In genomic region chr8:70879500-70879899, GRCm38 (mm10) we compare ENCODE assay signal across 14 mouse cellular contexts. TPM values are rescaled to one million over a fixed set of nuclear protein-coding genes. Genes with fewer than 3 reads are reported as not detected.
DNase-seq lines count a peak whose midpoint lies in the region; ATAC-seq lines count a peak whose summit lies in the region.
"Had no signal": no experiment of that assay in that cellular context is flagged by ENCODE, and none has a peak within 500 bp of the region (broad histone marks: within the 10 kb centered on the region; RNA-seq: fewer than 3 reads in every experiment).

No protein-coding gene starts in this region.

- intact Hi-C loops in gastrocnemius, postnatal 14 days (cut with DNase I; ENCODE audit: low total_unique reads), result no loop called here

- DNase-seq in forebrain, embryonic 10.5 days (ENCODE audit: extremely low spot score, low spot score), result peak; percentile 14
- no peak for DNase-seq in midbrain, embryonic 10.5 days (ENCODE audit: low spot score)
- DNase-seq in cerebellum, adult 9-11 months, result peak; percentile 84
- no peak for DNase-seq in thymus, postnatal 4 days
- no peak for DNase-seq in gastrocnemius, postnatal 14 days
- DNase-seq: gastrocnemius, postnatal 25 days; liver, embryonic 13.5 days had no signal

- H3K36me3 ChIP-seq in forebrain, embryonic 10.5 days (replicated peaks), result no peaks in the 10 kb centered on the region
- H3K36me3 ChIP-seq in forebrain, embryonic 15.5 days, result no peaks in the 10 kb centered on the region
- no peaks in the 10 kb centered on the region for H3K36me3 ChIP-seq in midbrain, embryonic 10.5 days
- H3K36me3 ChIP-seq in midbrain, embryonic 13.5 days, result no peaks in the 10 kb centered on the region
- H3K36me3 ChIP-seq in kidney, embryonic 14.5 days (ENCODE audit: control insufficient read depth, insufficient read depth, low read length), result no peaks in the 10 kb centered on the region
- H3K36me3 ChIP-seq: heart, embryonic 13.5 days; hindbrain, embryonic 10.5 days; liver, embryonic 13.5 days had no signal

- peaks cover 21% of the 10 kb centered on the region for H3K4me1 ChIP-seq in forebrain, embryonic 10.5 days
- no peaks in the 10 kb centered on the region for H3K4me1 ChIP-seq in forebrain, embryonic 15.5 days
- H3K4me1 ChIP-seq in midbrain, embryonic 10.5 days, result peaks cover 23% of the 10 kb centered on the region
- H3K4me1 ChIP-seq in midbrain, embryonic 13.5 days (replicated peaks), result 0 out of 2 replicates have a peak, but pooled peaks cover 4% of the 10 kb centered on the region
- peaks cover 7% of the 10 kb centered on the region for H3K4me1 ChIP-seq in kidney, embryonic 14.5 days (ENCODE audit: control insufficient read depth, insufficient read depth, low read length)

- H3K9ac ChIP-seq in forebrain, embryonic 15.5 days (replicated peaks), result no peak overlapping the region
- H3K9ac ChIP-seq in midbrain, embryonic 13.5 days (replicated peaks), result no peak overlapping the region
- no peak overlapping the region for H3K9ac ChIP-seq in kidney, embryonic 14.5 days (ENCODE audit: low read depth, low read length)
- H3K9ac ChIP-seq: liver, embryonic 13.5 days had no signal

- H3K9me3 ChIP-seq in forebrain, embryonic 10.5 days, result no peaks in the 10 kb centered on the region
- no peaks in the 10 kb centered on the region for H3K9me3 ChIP-seq in forebrain, embryonic 15.5 days
- no peaks in the 10 kb centered on the region for H3K9me3 ChIP-seq in midbrain, embryonic 10.5 days (replicated peaks)
- H3K9me3 ChIP-seq in midbrain, embryonic 13.5 days, result no peaks in the 10 kb centered on the region
- no peaks in the 10 kb centered on the region for H3K9me3 ChIP-seq in kidney, embryonic 14.5 days (ENCODE audit: control insufficient read depth, low read length)
- H3K9me3 ChIP-seq: forebrain, embryonic 13.5 days; heart, embryonic 13.5 days; hindbrain, embryonic 10.5 days; liver, embryonic 13.5 days had no signal

- ATAC-seq in forebrain, embryonic 15.5 days (replicated peaks), result no peak
- no peak for ATAC-seq in midbrain, embryonic 13.5 days
- no peak for ATAC-seq in kidney, embryonic 14.5 days (ENCODE audit: low FRiP score, low TSS enrichment)
- ATAC-seq: intestine, postnatal 0 days had no signal

- H3K4me2 ChIP-seq in forebrain, embryonic 15.5 days (replicated peaks), result no peak overlapping the region
- H3K4me2 ChIP-seq in midbrain, embryonic 13.5 days (replicated peaks), result no peak overlapping the region
- H3K4me2 ChIP-seq in kidney, embryonic 14.5 days (replicated peaks; ENCODE audit: low read depth, low read length), result no peak overlapping the region
- H3K4me2 ChIP-seq: forebrain, embryonic 13.5 days; heart, embryonic 13.5 days; liver, embryonic 13.5 days had no signal

- 51% methylated on average over 4 of the region's 4 CpGs for WGBS in forebrain, embryonic 10.5 days
- 48% methylated on average over 4 of the region's 4 CpGs for WGBS in forebrain, embryonic 15.5 days
- WGBS in midbrain, embryonic 10.5 days, result 47% methylated on average over 4 of the region's 4 CpGs
- WGBS in midbrain, embryonic 13.5 days, result 52% methylated on average over 4 of the region's 4 CpGs
- 61% methylated on average over 4 of the region's 4 CpGs for WGBS in kidney, embryonic 14.5 days

- H3K27me3 ChIP-seq in forebrain, embryonic 10.5 days (ENCODE audit: poor library complexity, severe bottlenecking), result peaks cover 4% of the 10 kb centered on the region; the same call in 1 of the 2 replicates
- no peaks in the 10 kb centered on the region for H3K27me3 ChIP-seq in forebrain, embryonic 15.5 days
- H3K27me3 ChIP-seq in midbrain, embryonic 10.5 days (ENCODE audit: low read depth, poor library complexity, severe bottlenecking), result no peaks in the 10 kb centered on the region
- 0 out of 2 replicates have a peak, but pooled peaks cover 2% of the 10 kb centered on the region for H3K27me3 ChIP-seq in midbrain, embryonic 13.5 days
- H3K27me3 ChIP-seq in kidney, embryonic 14.5 days (ENCODE audit: control insufficient read depth, insufficient read depth, low read length), result no peaks in the 10 kb centered on the region

- no peak overlapping the region; the same call in 1 of the 2 replicates for H3K27ac ChIP-seq in forebrain, embryonic 10.5 days
- H3K27ac ChIP-seq in forebrain, embryonic 15.5 days (replicated peaks), result no peak overlapping the region
- no peak overlapping the region for H3K27ac ChIP-seq in midbrain, embryonic 10.5 days (replicated peaks)
- H3K27ac ChIP-seq in midbrain, embryonic 13.5 days, result no peak overlapping the region
- H3K27ac ChIP-seq in kidney, embryonic 14.5 days (ENCODE audit: low read depth, low read length), result no peak overlapping the region
- H3K27ac ChIP-seq: forebrain, embryonic 13.5 days; liver, embryonic 13.5 days had no signal

- H3K4me3 ChIP-seq in forebrain, embryonic 10.5 days, result no peak overlapping the region
- no peak overlapping the region for H3K4me3 ChIP-seq in forebrain, embryonic 15.5 days
- H3K4me3 ChIP-seq in midbrain, embryonic 10.5 days, result 0 out of 2 replicates have a peak overlapping the region, but pooled peaks have one; percentile 8
- H3K4me3 ChIP-seq in midbrain, embryonic 13.5 days (replicated peaks), result no peak overlapping the region
- no peak overlapping the region for H3K4me3 ChIP-seq in kidney, embryonic 14.5 days (ENCODE audit: low read length)
- H3K4me3 ChIP-seq: forebrain, embryonic 13.5 days; heart, embryonic 13.5 days; hindbrain, embryonic 10.5 days; liver, embryonic 13.5 days had no signal

RNA-seq across cellular contexts. Expression of gene Ccdc124, which starts 5.8 kb away (rescaled TPM):
- polyA plus RNA-seq in forebrain, embryonic 10.5 days (2016; fragmentation: Nextera tagmentation; extraction: Ambion mirVana), result 184 and 186 TPM in 2 replicates
- polyA plus RNA-seq in forebrain, embryonic 15.5 days (2015; fragmentation: Nextera tagmentation; extraction: Ambion mirVana), result 160 and 166 TPM in 2 replicates
- 180 and 183 TPM in 2 replicates for polyA plus RNA-seq in midbrain, embryonic 10.5 days (2016; fragmentation: Nextera tagmentation; extraction: Ambion mirVana)
- 160 TPM in 2 replicates for polyA plus RNA-seq in midbrain, embryonic 13.5 days (2015; fragmentation: Nextera tagmentation; extraction: Ambion mirVana)
- 117 and 142 TPM in 2 replicates for polyA plus RNA-seq in kidney, embryonic 14.5 days (2014; fragmentation: Nextera tagmentation; extraction: Ambion mirVana)
- 10 to 100 TPM; 50.3 to 50.9 TPM for total RNA-seq in gastrocnemius, postnatal 14 days (2021)

RNA-seq across cellular contexts. Expression of gene Slc5a5, which starts 13.1 kb away (rescaled TPM):
- 0.36 and 0.38 TPM in 2 replicates for polyA plus RNA-seq in forebrain, embryonic 10.5 days (2016; fragmentation: Nextera tagmentation; extraction: Ambion mirVana)
- 1.4 and 1.6 TPM in 2 replicates for polyA plus RNA-seq in forebrain, embryonic 15.5 days (2015; fragmentation: Nextera tagmentation; extraction: Ambion mirVana)
- polyA plus RNA-seq in midbrain, embryonic 10.5 days (2016; fragmentation: Nextera tagmentation; extraction: Ambion mirVana), result 0.42 and 0.63 TPM in 2 replicates
- 0.67 and 0.73 TPM in 2 replicates for polyA plus RNA-seq in midbrain, embryonic 13.5 days (2015; fragmentation: Nextera tagmentation; extraction: Ambion mirVana)
- 0.09 and 0.19 TPM in 2 replicates for polyA plus RNA-seq in kidney, embryonic 14.5 days (2014; fragmentation: Nextera tagmentation; extraction: Ambion mirVana)
- under 1 TPM in 1 of 2 experiments, not detected in 1; 0.08 TPM for total RNA-seq in gastrocnemius, postnatal 14 days (2021)
- total RNA-seq: gastrocnemius, postnatal 25 days had no signal

RNA-seq across cellular contexts. Expression of gene Kcnn1, which starts 16.4 kb away (rescaled TPM):
- polyA plus RNA-seq in forebrain, embryonic 10.5 days (2016; fragmentation: Nextera tagmentation; extraction: Ambion mirVana), result 4.7 and 5.9 TPM in 2 replicates
- 12.4 and 14.3 TPM in 2 replicates for polyA plus RNA-seq in forebrain, embryonic 15.5 days (2015; fragmentation: Nextera tagmentation; extraction: Ambion mirVana)
- polyA plus RNA-seq in midbrain, embryonic 10.5 days (2016; fragmentation: Nextera tagmentation; extraction: Ambion mirVana), result 9.1 and 13.4 TPM in 2 replicates
- 19.6 and 26.9 TPM in 2 replicates for polyA plus RNA-seq in midbrain, embryonic 13.5 days (2015; fragmentation: Nextera tagmentation; extraction: Ambion mirVana)
- 2.5 and 2.6 TPM in 2 replicates for polyA plus RNA-seq in kidney, embryonic 14.5 days (2014; fragmentation: Nextera tagmentation; extraction: Ambion mirVana)
- total RNA-seq in gastrocnemius, postnatal 14 days (2021), result 1 to 10 TPM; 5.4 to 6.6 TPM

RNA-seq across cellular contexts. Expression of gene Rpl18a, which starts 17.7 kb away (rescaled TPM):
- 3,478 and 3,689 TPM in 2 replicates for polyA plus RNA-seq in forebrain, embryonic 10.5 days (2016; fragmentation: Nextera tagmentation; extraction: Ambion mirVana)
- 2,771 and 2,787 TPM in 2 replicates for polyA plus RNA-seq in forebrain, embryonic 15.5 days (2015; fragmentation: Nextera tagmentation; extraction: Ambion mirVana)
- polyA plus RNA-seq in midbrain, embryonic 10.5 days (2016; fragmentation: Nextera tagmentation; extraction: Ambion mirVana), result 3,389 and 3,784 TPM in 2 replicates
- 2,682 and 2,717 TPM in 2 replicates for polyA plus RNA-seq in midbrain, embryonic 13.5 days (2015; fragmentation: Nextera tagmentation; extraction: Ambion mirVana)
- polyA plus RNA-seq in kidney, embryonic 14.5 days (2014; fragmentation: Nextera tagmentation; extraction: Ambion mirVana), result 5,375 and 6,285 TPM in 2 replicates
- total RNA-seq in gastrocnemius, postnatal 14 days (2021), result 1,000 to 10,000 TPM; 1,213 to 1,382 TPM

RNA-seq across cellular contexts. Expression of gene Map1s, which starts 26.2 kb away (rescaled TPM):
- polyA plus RNA-seq in forebrain, embryonic 10.5 days (2016; fragmentation: Nextera tagmentation; extraction: Ambion mirVana), result 69.1 and 69.3 TPM in 2 replicates
- polyA plus RNA-seq in forebrain, embryonic 15.5 days (2015; fragmentation: Nextera tagmentation; extraction: Ambion mirVana), result 60.1 and 62.0 TPM in 2 replicates
- 69.4 and 74.0 TPM in 2 replicates for polyA plus RNA-seq in midbrain, embryonic 10.5 days (2016; fragmentation: Nextera tagmentation; extraction: Ambion mirVana)
- 61.0 and 62.5 TPM in 2 replicates for polyA plus RNA-seq in midbrain, embryonic 13.5 days (2015; fragmentation: Nextera tagmentation; extraction: Ambion mirVana)
- 32.1 and 43.4 TPM in 2 replicates for polyA plus RNA-seq in kidney, embryonic 14.5 days (2014; fragmentation: Nextera tagmentation; extraction: Ambion mirVana)
- 10 to 100 TPM; 13.8 to 15.5 TPM for total RNA-seq in gastrocnemius, postnatal 14 days (2021)

Comparison
In these comparisons a context has a peak if more than half of its experiments do, and no peak if none do; other contexts are left out.
1. DNase-seq: peak in forebrain, embryonic 10.5 days (single experiment) and cerebellum, adult 9-11 months (single experiment); none in midbrain, embryonic 10.5 days (single experiment), thymus, postnatal 4 days (single experiment) and gastrocnemius, postnatal 14 days (single experiment).